Comparison of ENCODE assay signal across 8 mouse cellular contexts in the genomic region with DNA sequence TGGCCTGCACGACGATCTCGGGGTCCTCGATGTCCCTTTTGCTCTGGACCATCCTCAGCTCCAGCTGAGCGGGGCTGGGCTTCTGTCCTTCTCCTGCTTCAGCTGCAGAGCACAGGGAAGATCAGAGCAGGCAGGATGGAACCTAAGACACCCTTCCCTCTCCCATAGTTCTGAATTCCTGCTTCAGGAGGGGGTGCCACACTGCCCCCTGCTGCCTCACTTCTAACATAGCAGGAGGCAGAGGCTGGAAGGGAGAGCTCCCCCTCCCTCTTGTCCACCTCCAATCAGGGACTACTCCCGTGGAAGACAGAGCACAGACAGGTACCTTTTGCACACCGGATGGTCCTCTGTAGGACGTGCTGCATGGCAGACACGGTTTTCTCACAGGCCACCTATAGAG. TPM values are rescaled to one million over a fixed set of nuclear protein-coding genes. Genes with fewer than 3 reads are reported as not detected.
DNase-seq lines count a peak whose midpoint lies in the region; ATAC-seq and TF ChIP-seq lines count a peak whose summit lies in the region.

No protein-coding gene starts in this region.

- peak; percentile 73 for TF ChIP-seq CTCF in gastrocnemius, adult 2 months (IDR thresholded peaks at IDR 0.05)
- TF ChIP-seq CTCF in bone marrow macrophage, adult 2 months (IDR thresholded peaks at IDR 0.05; ENCODE audit: low read depth, low read length): peak; percentile 23; the same call in 1 of the 2 replicates
- peak; percentile 78 for TF ChIP-seq CTCF in midbrain, postnatal 0 days (IDR thresholded peaks at IDR 0.05)

- H3K4me1 ChIP-seq in midbrain, embryonic 11.5 days (ENCODE audit: control insufficient read depth, insufficient read depth, low read length): no peaks in the 10 kb centered on the region
- H3K4me1 ChIP-seq in midbrain, embryonic 16.5 days (ENCODE audit: control insufficient read depth, insufficient read depth, low read length): no peaks in the 10 kb centered on the region
- H3K4me1 ChIP-seq in bone marrow macrophage, adult 2 months (ENCODE audit: control insufficient read depth, insufficient read depth, low read length): no peaks in the 10 kb centered on the region
- H3K4me1 ChIP-seq in midbrain, postnatal 0 days (ENCODE audit: insufficient read depth, low read length): no peaks in the 10 kb centered on the region

- no peaks in the 10 kb centered on the region for H3K9me3 ChIP-seq in midbrain, embryonic 11.5 days (ENCODE audit: control insufficient read depth, low read length)
- H3K9me3 ChIP-seq in midbrain, embryonic 16.5 days (replicated peaks; ENCODE audit: control insufficient read depth, low read length, poor library complexity, severe bottlenecking): no peaks in the 10 kb centered on the region
- no peaks in the 10 kb centered on the region for H3K9me3 ChIP-seq in midbrain, postnatal 0 days (ENCODE audit: low read length)

- intact Hi-C loops in gastrocnemius, adult 2 months (cut with DNase I): no loop called here
- intact Hi-C loops in gastrocnemius, postnatal 14 days (cut with DNase I; ENCODE audit: low total_unique reads): no loop called here
- intact Hi-C loops in heart, postnatal 36 days (cut with DNase I): no loop called here

- H3K4me2 ChIP-seq in midbrain, embryonic 11.5 days: no peak overlapping the region
- no peak overlapping the region for H3K4me2 ChIP-seq in midbrain, embryonic 16.5 days (ENCODE audit: low read length)
- H3K4me2 ChIP-seq in midbrain, postnatal 0 days (ENCODE audit: low read depth, low read length, poor library complexity, severe bottlenecking): no peak overlapping the region

- no peak for TF ChIP-seq POLR2A in bone marrow macrophage, adult 2 months (IDR thresholded peaks at IDR 0.05; ENCODE audit: borderline replicate concordance, low read depth, low read length)

- H3K27me3 ChIP-seq in midbrain, embryonic 11.5 days (ENCODE audit: control insufficient read depth, insufficient read depth, low read length): no peaks in the 10 kb centered on the region
- H3K27me3 ChIP-seq in midbrain, embryonic 16.5 days (ENCODE audit: control insufficient read depth, insufficient read depth, low read depth, low read length): no peaks in the 10 kb centered on the region
- no peaks in the 10 kb centered on the region for H3K27me3 ChIP-seq in midbrain, postnatal 0 days (ENCODE audit: insufficient read depth, low read length)

- no peaks in the 10 kb centered on the region for H3K36me3 ChIP-seq in midbrain, embryonic 11.5 days (ENCODE audit: control insufficient read depth, insufficient read depth, low read length)
- H3K36me3 ChIP-seq in midbrain, embryonic 16.5 days (ENCODE audit: control insufficient read depth, insufficient read depth, low read length): peaks cover 30% of the 10 kb centered on the region
- H3K36me3 ChIP-seq in midbrain, postnatal 0 days (ENCODE audit: insufficient read depth, low read length): peaks cover 50% of the 10 kb centered on the region

- no peak overlapping the region for H3K9ac ChIP-seq in midbrain, embryonic 11.5 days (ENCODE audit: low read length)
- H3K9ac ChIP-seq in midbrain, embryonic 16.5 days (ENCODE audit: low read depth, low read length): no peak overlapping the region
- no peak overlapping the region for H3K9ac ChIP-seq in midbrain, postnatal 0 days (replicated peaks; ENCODE audit: low read length, poor library complexity, severe bottlenecking)

- H3K4me3 ChIP-seq in gastrocnemius, adult 2 months: no peak overlapping the region
- no peak overlapping the region for H3K4me3 ChIP-seq in midbrain, embryonic 11.5 days (ENCODE audit: low read depth, low read length)
- no peak overlapping the region for H3K4me3 ChIP-seq in midbrain, embryonic 16.5 days (ENCODE audit: low read depth, low read length)
- no peak overlapping the region for H3K4me3 ChIP-seq in bone marrow macrophage, adult 2 months (ENCODE audit: insufficient read depth, low read length)
- H3K4me3 ChIP-seq in midbrain, postnatal 0 days (ENCODE audit: low read depth, low read length): no peak overlapping the region

- ATAC-seq in midbrain, embryonic 11.5 days (ENCODE audit: low FRiP score): peak; percentile 47; the same call in 1 of the 2 replicates
- ATAC-seq in midbrain, embryonic 16.5 days: no peak
- 0 out of 2 replicates have a peak, but pooled peaks have one; percentile 34 for ATAC-seq in midbrain, postnatal 0 days (ENCODE audit: low FRiP score)
- ATAC-seq in activated CD4-positive, CD25-positive, alpha-beta regulatory T cell, adult 4 months: no peak

- DNase-seq in gastrocnemius, adult 2 months: no peak
- no peak for DNase-seq in gastrocnemius, postnatal 14 days
- no peak for DNase-seq in midbrain, embryonic 11.5 days (ENCODE audit: low spot score, missing footprints)
- peak; percentile 27 for DNase-seq in midbrain, postnatal 0 days (ENCODE audit: low spot score)
- DNase-seq in heart, postnatal 36 days: no peak

- WGBS in midbrain, embryonic 11.5 days: 68% methylated on average over 9 of the region's 9 CpGs
- 58% methylated on average over 9 of the region's 9 CpGs for WGBS in midbrain, embryonic 16.5 days
- WGBS in midbrain, postnatal 0 days: 78% methylated on average over 9 of the region's 9 CpGs

- H3K27ac ChIP-seq in gastrocnemius, adult 2 months: no peak overlapping the region
- H3K27ac ChIP-seq in midbrain, embryonic 11.5 days (ENCODE audit: low read depth, low read length): no peak overlapping the region
- no peak overlapping the region for H3K27ac ChIP-seq in midbrain, embryonic 16.5 days (ENCODE audit: low read length)
- H3K27ac ChIP-seq in bone marrow macrophage, adult 2 months (ENCODE audit: insufficient read depth, low read depth, low read length): no peak overlapping the region
- H3K27ac ChIP-seq in midbrain, postnatal 0 days (ENCODE audit: low read depth, low read length): no peak overlapping the region

RNA-seq across cellular contexts. Expression of gene Cstb, which starts 15.3 kb away (rescaled TPM):
- 10 to 100 TPM; 11.9 to 15.3 TPM for total RNA-seq in gastrocnemius, adult 2 months (2021)
- total RNA-seq in gastrocnemius, postnatal 14 days (2021): 10 to 100 TPM; 18.5 to 21.2 TPM
- polyA plus RNA-seq in midbrain, embryonic 11.5 days (2014; fragmentation: Nextera tagmentation; extraction: Ambion mirVana): 109 and 115 TPM in 2 replicates
- polyA plus RNA-seq in midbrain, embryonic 16.5 days (2015; fragmentation: Nextera tagmentation; extraction: Ambion mirVana): 90.7 and 94.6 TPM in 2 replicates
- 742 and 743 TPM in 2 replicates for polyA plus RNA-seq in bone marrow macrophage, adult 2 months (2012; ENCODE audit: insufficient read depth, insufficient read length, missing spikeins)
- 89.2 and 104 TPM in 2 replicates for total RNA-seq in midbrain, postnatal 0 days (2014; rRNA removed)
- polyA plus RNA-seq in midbrain, postnatal 0 days (2015; fragmentation: Nextera tagmentation; extraction: Ambion mirVana): 126 and 131 TPM in 2 replicates
- total RNA-seq in heart, postnatal 36 days (2021): 10 to 100 TPM; 30.4 to 30.6 TPM
- polyA plus RNA-seq in activated CD4-positive, CD25-positive, alpha-beta regulatory T cell, adult 4 months (2017; shearing (Covaris generic)): 100 to 1,000 TPM; 166 to 179 TPM

RNA-seq across cellular contexts. Expression of gene Pdxk, which starts 24.0 kb away (rescaled TPM):
- 10 to 100 TPM in 1 of 2 experiments, 1 to 10 TPM in 1; 5.1 to 10.4 TPM for total RNA-seq in gastrocnemius, adult 2 months (2021)
- total RNA-seq in gastrocnemius, postnatal 14 days (2021): 1 to 10 TPM; 4.8 to 6.2 TPM
- polyA plus RNA-seq in midbrain, embryonic 11.5 days (2014; fragmentation: Nextera tagmentation; extraction: Ambion mirVana): 6.2 and 6.4 TPM in 2 replicates
- 47.4 and 58.8 TPM in 2 replicates for polyA plus RNA-seq in midbrain, embryonic 16.5 days (2015; fragmentation: Nextera tagmentation; extraction: Ambion mirVana)
- polyA plus RNA-seq in bone marrow macrophage, adult 2 months (2012; ENCODE audit: insufficient read depth, insufficient read length, missing spikeins): 112 and 121 TPM in 2 replicates
- 73.9 and 74.7 TPM in 2 replicates for total RNA-seq in midbrain, postnatal 0 days (2014; rRNA removed)
- 52.6 and 59.3 TPM in 2 replicates for polyA plus RNA-seq in midbrain, postnatal 0 days (2015; fragmentation: Nextera tagmentation; extraction: Ambion mirVana)
- total RNA-seq in heart, postnatal 36 days (2021): 10 to 100 TPM; 10.6 to 11.7 TPM
- polyA plus RNA-seq in activated CD4-positive, CD25-positive, alpha-beta regulatory T cell, adult 4 months (2017; shearing (Covaris generic)): 1 to 10 TPM; 5.7 to 8.5 TPM

RNA-seq across cellular contexts. Expression of gene Rrp1, which starts 28.0 kb away (rescaled TPM):
- 10 to 100 TPM; 63.5 to 66.4 TPM for total RNA-seq in gastrocnemius, adult 2 months (2021)
- 10 to 100 TPM; 70.5 to 73.9 TPM for total RNA-seq in gastrocnemius, postnatal 14 days (2021)
- polyA plus RNA-seq in midbrain, embryonic 11.5 days (2014; fragmentation: Nextera tagmentation; extraction: Ambion mirVana): 223 and 244 TPM in 2 replicates
- polyA plus RNA-seq in midbrain, embryonic 16.5 days (2015; fragmentation: Nextera tagmentation; extraction: Ambion mirVana): 406 and 431 TPM in 2 replicates
- 138 and 145 TPM in 2 replicates for polyA plus RNA-seq in bone marrow macrophage, adult 2 months (2012; ENCODE audit: insufficient read depth, insufficient read length, missing spikeins)
- 219 and 237 TPM in 2 replicates for total RNA-seq in midbrain, postnatal 0 days (2014; rRNA removed)
- polyA plus RNA-seq in midbrain, postnatal 0 days (2015; fragmentation: Nextera tagmentation; extraction: Ambion mirVana): 439 and 462 TPM in 2 replicates
- 10 to 100 TPM; 93.6 to 97.2 TPM for total RNA-seq in heart, postnatal 36 days (2021)
- 100 to 1,000 TPM in 1 of 2 experiments, 10 to 100 TPM in 1; 92.2 to 124 TPM for polyA plus RNA-seq in activated CD4-positive, CD25-positive, alpha-beta regulatory T cell, adult 4 months (2017; shearing (Covaris generic))

Comparison
In these comparisons a context has a peak if more than half of its experiments do, and no peak if none do; other contexts are left out.
1. ATAC-seq: peak in midbrain, embryonic 11.5 days (single experiment) and midbrain, postnatal 0 days (single experiment); none in midbrain, embryonic 16.5 days (single experiment) and activated CD4-positive, CD25-positive, alpha-beta regulatory T cell, adult 4 months (single experiment).
2. CTCF ChIP-seq: peak in every context shown above with its lines; median percentile 78 in midbrain, postnatal 0 days; 73 in gastrocnemius, adult 2 months; 23 in bone marrow macrophage, adult 2 months.